Mouse (Mus musculus): ENCODE measurements around the gene Zfp768. TPM values are rescaled to one million over a fixed set of nuclear protein-coding genes. Genes with fewer than 3 reads are reported as not detected.

Zfp768 gene
- total RNA-seq, 2 experiments from 2014 or later = 2.4 to 4.6 TPM

DNA sequence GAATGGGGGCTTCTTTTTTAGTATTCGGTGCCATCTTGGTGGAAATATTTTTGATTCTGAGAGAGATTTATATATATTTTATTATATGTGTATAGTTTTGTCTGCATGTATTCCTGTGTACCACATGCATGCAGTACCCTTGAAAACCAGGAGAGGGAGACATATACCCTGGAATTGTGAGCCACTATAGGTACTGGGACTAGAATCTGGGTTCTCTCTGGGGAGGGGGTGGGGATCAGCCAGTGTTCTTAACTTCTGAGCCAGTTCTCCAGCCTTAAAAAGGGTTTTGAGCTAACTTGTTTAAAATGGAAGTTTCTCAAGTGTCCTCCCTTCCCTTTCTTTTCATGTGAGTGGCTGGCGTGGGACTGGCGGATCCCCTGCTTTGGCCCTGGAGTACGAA, 36.5 kb downstream of the Zfp768 start:
- ATAC-seq (ENCODE audit: poor library complexity, severe bottlenecking) = peak; percentile 62; the same call in 1 of the 2 replicates

DNA sequence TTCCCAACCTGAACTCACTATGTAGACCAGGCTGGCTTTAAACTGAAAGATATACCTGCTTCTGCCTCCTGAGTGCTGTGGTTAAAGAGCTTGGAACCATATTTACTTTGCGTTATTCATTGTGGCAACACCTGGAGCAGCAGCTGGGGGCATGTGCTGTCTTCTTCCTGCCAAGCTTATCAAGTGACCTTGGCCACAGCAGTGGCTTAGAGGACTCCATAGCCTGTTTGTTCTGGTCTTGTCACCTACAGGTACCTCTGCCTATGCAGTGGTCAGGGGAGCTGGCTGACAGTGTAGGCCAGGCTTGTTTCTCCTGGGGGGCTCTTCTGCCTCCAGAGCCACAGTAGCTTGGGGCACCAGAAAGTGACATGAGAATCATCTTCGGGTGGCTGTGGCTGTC, 37.0 kb downstream of the Zfp768 start:
- ATAC-seq (ENCODE audit: poor library complexity, severe bottlenecking) = no peak

DNA sequence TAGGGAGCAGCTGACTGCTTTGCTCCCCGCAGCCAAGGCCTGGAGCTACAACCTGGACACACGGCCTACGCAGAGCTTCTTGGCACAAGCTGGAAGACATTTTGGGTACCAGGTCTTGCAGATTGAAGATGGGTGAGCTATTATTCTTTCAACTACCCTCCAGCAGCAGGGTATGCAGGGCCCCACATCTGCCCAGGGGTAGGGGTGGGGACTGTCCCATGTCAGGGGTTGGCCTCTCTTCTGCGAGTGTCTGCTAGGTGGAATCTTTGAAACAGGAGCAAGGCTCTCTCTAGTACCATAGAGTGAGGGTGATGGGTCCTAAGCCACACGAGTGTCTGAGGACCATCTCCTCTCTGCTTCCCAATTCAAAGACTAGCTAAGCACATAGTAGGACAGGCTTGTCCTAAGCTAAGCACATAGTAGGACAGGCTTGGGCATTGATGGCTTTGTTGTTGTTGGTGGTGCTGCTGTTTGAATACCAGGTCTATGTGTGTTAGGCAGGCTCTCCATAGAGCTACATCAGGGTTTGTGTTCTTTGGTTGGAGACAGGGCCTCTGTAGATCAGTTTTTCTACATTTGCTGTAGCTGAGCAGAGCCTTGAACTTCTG, 47.7 kb downstream of the Zfp768 start:
- ATAC-seq (ENCODE audit: poor library complexity, severe bottlenecking) = no peak

- peak; percentile 50 for ATAC-seq (ENCODE audit: poor library complexity, severe bottlenecking)
These were observed 48.4 kb downstream of the Zfp768 start for GRCm38 (mm10) chr7:127296786-127297555.

GRCm38 (mm10) chr7:127296098-127296497, 49.3 kb downstream of the Zfp768 start, which contains the start of gene Itgal:
Itgal (plus strand) TSS chr7:127296260.
- peak; percentile 96 for ATAC-seq (ENCODE audit: poor library complexity, severe bottlenecking)

Other genes starting within 250 kb of the Zfp768 start
- 2.0 and 3.3 TPM in 2 replicates for gene Qprt, start 223.4 kb downstream of the Zfp768 start, total RNA-seq (2015)
- 1.1 and 2.8 TPM in 2 replicates for gene Qprt, start 223.4 kb downstream of the Zfp768 start, total RNA-seq (2017)
- gene Spn, start 207.8 kb downstream of the Zfp768 start, total RNA-seq (2015) = 74.6 and 82.8 TPM in 2 replicates
- 241 and 246 TPM in 2 replicates for gene Spn, start 207.8 kb downstream of the Zfp768 start, total RNA-seq (2017)
- gene Cd2bp2, start 149.5 kb downstream of the Zfp768 start, total RNA-seq (2015) = 16.1 and 19.0 TPM in 2 replicates
- gene Cd2bp2, start 149.5 kb downstream of the Zfp768 start, total RNA-seq (2017) = 51.8 and 57.5 TPM in 2 replicates
- gene Tbc1d10b, start 137.1 kb downstream of the Zfp768 start, total RNA-seq (2015) = 27.0 and 27.4 TPM in 2 replicates
- 59.8 and 74.2 TPM in 2 replicates for gene Tbc1d10b, start 137.1 kb downstream of the Zfp768 start, total RNA-seq (2017)
- 5.0 and 6.0 TPM in 2 replicates for gene Mylpf, start 136.7 kb downstream of the Zfp768 start, total RNA-seq (2015)
- 2.3 and 3.3 TPM in 2 replicates for gene Mylpf, start 136.7 kb downstream of the Zfp768 start, total RNA-seq (2017)
- 2.9 and 3.1 TPM in 2 replicates for gene Zfp553, start 112.5 kb downstream of the Zfp768 start, total RNA-seq (2015)
- 5.9 and 9.7 TPM in 2 replicates for gene Zfp553, start 112.5 kb downstream of the Zfp768 start, total RNA-seq (2017)
- gene Sept1, start 112.5 kb downstream of the Zfp768 start, total RNA-seq (2015) = 36.2 and 36.8 TPM in 2 replicates
- gene Sept1, start 112.5 kb downstream of the Zfp768 start, total RNA-seq (2017) = 31.2 and 42.7 TPM in 2 replicates
- gene Zfp771, start 101.3 kb downstream of the Zfp768 start, total RNA-seq (2015) = 0.96 and 1.8 TPM in 2 replicates
- 0.28 and 0.73 TPM in 2 replicates for gene Zfp771, start 101.3 kb downstream of the Zfp768 start, total RNA-seq (2017)
- 32.1 and 45.3 TPM in 2 replicates for gene Dctpp1, start 84.9 kb downstream of the Zfp768 start, total RNA-seq (2015)
- gene Dctpp1, start 84.9 kb downstream of the Zfp768 start, total RNA-seq (2017) = 23.3 and 31.0 TPM in 2 replicates
- 55.5 and 61.6 TPM in 2 replicates for gene Sephs2, start 71.5 kb downstream of the Zfp768 start, total RNA-seq (2015)
- gene Sephs2, start 71.5 kb downstream of the Zfp768 start, total RNA-seq (2017) = 130 and 138 TPM in 2 replicates
- gene Itgal, start 49.3 kb downstream of the Zfp768 start, total RNA-seq (2015) = 117 and 130 TPM in 2 replicates
- 59.4 and 72.4 TPM in 2 replicates for gene Itgal, start 49.3 kb downstream of the Zfp768 start, total RNA-seq (2017)
- 3.2 and 6.1 TPM in 2 replicates for gene Zfp747, start 30.5 kb upstream of the Zfp768 start, total RNA-seq (2015)
- 7.6 and 17.8 TPM in 2 replicates for gene Zfp747, start 30.5 kb upstream of the Zfp768 start, total RNA-seq (2017)
- 1.8 TPM in 2 replicates for gene 9130019O22Rik, start 41.6 kb upstream of the Zfp768 start, total RNA-seq (2015)
- gene 9130019O22Rik, start 41.6 kb upstream of the Zfp768 start, total RNA-seq (2017) = 5.0 TPM in 2 replicates
- 0.36 and 0.40 TPM in 2 replicates for gene E430018J23Rik, start 48.0 kb upstream of the Zfp768 start, total RNA-seq (2015)
- gene E430018J23Rik, start 48.0 kb upstream of the Zfp768 start, total RNA-seq (2017) = 1.7 and 2.8 TPM in 2 replicates
- 8.5 and 10.5 TPM in 2 replicates for gene Zfp764, start 61.2 kb upstream of the Zfp768 start, total RNA-seq (2015)
- gene Zfp764, start 61.2 kb upstream of the Zfp768 start, total RNA-seq (2017) = 9.1 and 9.5 TPM in 2 replicates
- 17.1 and 17.3 TPM in 2 replicates for gene Zfp688, start 76.5 kb upstream of the Zfp768 start, total RNA-seq (2015)
- gene Zfp688, start 76.5 kb upstream of the Zfp768 start, total RNA-seq (2017) = 7.9 and 14.0 TPM in 2 replicates
- gene Zfp689, start 103.6 kb upstream of the Zfp768 start, total RNA-seq (2015) = 1.2 and 1.6 TPM in 2 replicates
- 1.4 and 1.8 TPM in 2 replicates for gene Zfp689, start 103.6 kb upstream of the Zfp768 start, total RNA-seq (2017)
- 113 and 114 TPM in 2 replicates for gene Prr14, start 114.0 kb upstream of the Zfp768 start, total RNA-seq (2015)
- gene Prr14, start 114.0 kb upstream of the Zfp768 start, total RNA-seq (2017) = 37.0 and 46.2 TPM in 2 replicates
- 115 and 138 TPM in 2 replicates for gene Fbrs, start 133.6 kb upstream of the Zfp768 start, total RNA-seq (2015)
- 28.1 and 38.1 TPM in 2 replicates for gene Fbrs, start 133.6 kb upstream of the Zfp768 start, total RNA-seq (2017)
- gene Srcap, start 166.4 kb upstream of the Zfp768 start, total RNA-seq (2015) = 53.0 and 57.0 TPM in 2 replicates
- gene Srcap, start 166.4 kb upstream of the Zfp768 start, total RNA-seq (2017) = 15.8 and 21.1 TPM in 2 replicates
- gene Gm42715, start 174.0 kb upstream of the Zfp768 start, total RNA-seq (2015) = 14.8 and 16.7 TPM in 2 replicates
- 5.4 and 8.3 TPM in 2 replicates for gene Gm42715, start 174.0 kb upstream of the Zfp768 start, total RNA-seq (2017)
- gene Tmem265, start 215.8 kb upstream of the Zfp768 start, total RNA-seq (2015) = not detected in 2 replicates
- gene Tmem265, start 215.8 kb upstream of the Zfp768 start, total RNA-seq (2017) = 2.5 TPM in 1 of 2 replicates, not detected in the other
- gene Phkg2, start 227.8 kb upstream of the Zfp768 start, total RNA-seq (2015) = 31.6 and 39.4 TPM in 2 replicates
- gene Phkg2, start 227.8 kb upstream of the Zfp768 start, total RNA-seq (2017) = 25.7 and 30.5 TPM in 2 replicates
- 2.6 and 6.3 TPM in 2 replicates for gene Ccdc189, start 243.0 kb upstream of the Zfp768 start, total RNA-seq (2015)
- gene Ccdc189, start 243.0 kb upstream of the Zfp768 start, total RNA-seq (2017) = 2.5 and 11.0 TPM in 2 replicates
- 14.1 and 18.8 TPM in 2 replicates for gene Rnf40, start 243.2 kb upstream of the Zfp768 start, total RNA-seq (2015)
- gene Rnf40, start 243.2 kb upstream of the Zfp768 start, total RNA-seq (2017) = 35.1 and 48.0 TPM in 2 replicates